Mouse (Mus musculus): ENCODE results near the gene Ccdc120. TPM values are rescaled to one million over a fixed set of nuclear protein-coding genes. Genes with fewer than 3 reads are reported as not detected.
"Not testable (repeated sequence)": the region's sequence is repeated elsewhere in the genome, so short reads cannot be mapped to it uniquely, and the experiment has no call there.

The Ccdc120 gene
- polyA plus RNA-seq, 1 experiment from 2014 or later, result 65.0 TPM

- H3K27me3 ChIP-seq (ENCODE audit: control insufficient read depth, insufficient read depth, low read length), result no peaks in the 10 kb centered on the region
- ATAC-seq (ENCODE audit: low FRiP score) (no peak), DNase-seq (ENCODE audit: low spot score) (no peak)
- H3K4me2 ChIP-seq (replicated peaks), result peak overlapping the region; percentile 56
- H3K9ac ChIP-seq, result peak overlapping the region; percentile 57
- peaks cover 5% of the 10 kb centered on the region; the same call in 1 of the 2 replicates for H3K36me3 ChIP-seq (replicated peaks; ENCODE audit: control insufficient read depth, insufficient read depth)
- no peak overlapping the region for H3K27ac ChIP-seq
- H3K4me3 ChIP-seq (replicated peaks; ENCODE audit: low read length), result peak overlapping the region; percentile 47
- 27% methylated on average over 4 of the region's 4 CpGs for WGBS
- H3K9me3 ChIP-seq (ENCODE audit: control insufficient read depth, low read length), result no peaks in the 10 kb centered on the region
- no peaks in the 10 kb centered on the region for H3K4me1 ChIP-seq (replicated peaks; ENCODE audit: control insufficient read depth, insufficient read depth, low read length)
These were observed 28.0 kb downstream of the Ccdc120 start for GRCm38 (mm10) chrX:7722691-7723090.

- ATAC-seq (ENCODE audit: low FRiP score) (peak; percentile 38; the same call in 1 of the 2 replicates), DNase-seq (ENCODE audit: low spot score) (no peak)
- peaks cover 5% of the 10 kb centered on the region; the same call in 1 of the 2 replicates for H3K36me3 ChIP-seq (replicated peaks; ENCODE audit: control insufficient read depth, insufficient read depth)
- no peaks in the 10 kb centered on the region for H3K4me1 ChIP-seq (replicated peaks; ENCODE audit: control insufficient read depth, insufficient read depth, low read length)
- H3K9ac ChIP-seq, result peak overlapping the region; percentile 57
- peak overlapping the region; percentile 47 for H3K4me3 ChIP-seq (replicated peaks; ENCODE audit: low read length)
- H3K4me2 ChIP-seq (replicated peaks), result peak overlapping the region; percentile 56
- no peaks in the 10 kb centered on the region for H3K27me3 ChIP-seq (ENCODE audit: control insufficient read depth, insufficient read depth, low read length)
- WGBS, result 17% methylated on average over 11 of the region's 11 CpGs
- H3K27ac ChIP-seq, result peak overlapping the region; percentile 88; the same call in 1 of the 2 replicates
- no peaks in the 10 kb centered on the region for H3K9me3 ChIP-seq (ENCODE audit: control insufficient read depth, low read length)
These were observed 28.5 kb downstream of the Ccdc120 start for GRCm38 (mm10) chrX:7722282-7722611.

- Histone ChIP-seq H3K9ac (peak within 1 kb of the TSS; percentile 57), H3K9me3 (ENCODE audit: control insufficient read depth, low read length) (no peaks in the 10 kb centered on the region), H3K27ac (peak within 1 kb of the TSS; percentile 88), H3K4me3 (replicated peaks; ENCODE audit: low read length) (peak within 1 kb of the TSS; percentile 47), H3K27me3 (ENCODE audit: control insufficient read depth, insufficient read depth, low read length) (no peaks in the 10 kb centered on the region), H3K4me2 (replicated peaks) (peak within 1 kb of the TSS; percentile 56), H3K4me1 (replicated peaks; ENCODE audit: control insufficient read depth, insufficient read depth, low read length) (no peaks in the 10 kb centered on the region), H3K36me3 (replicated peaks; ENCODE audit: control insufficient read depth, insufficient read depth) (0 out of 2 replicates have a peak, but pooled peaks cover 4% of the 10 kb centered on the region)
- ATAC-seq (ENCODE audit: low FRiP score) (peak; percentile 87), DNase-seq (ENCODE audit: low spot score) (peak; percentile 78)
- 27% methylated on average over 22 of the region's 22 CpGs for WGBS
These were observed 29.0 kb downstream of the Ccdc120 start, which contains the start of gene Gm45208 for GRCm38 (mm10) chrX:7721514-7722281. Gene Gm45208, plus strand, starts transcription at chrX:7722245.

- H3K4me1 ChIP-seq (replicated peaks; ENCODE audit: control insufficient read depth, insufficient read depth, low read length); H3K4me3 ChIP-seq (replicated peaks; ENCODE audit: low read length); H3K9ac ChIP-seq; H3K27me3 ChIP-seq (ENCODE audit: control insufficient read depth, insufficient read depth, low read length); H3K27ac ChIP-seq; ATAC-seq (ENCODE audit: low FRiP score); DNase-seq (ENCODE audit: low spot score); H3K9me3 ChIP-seq (ENCODE audit: control insufficient read depth, low read length); H3K4me2 ChIP-seq (replicated peaks); H3K36me3 ChIP-seq (replicated peaks; ENCODE audit: control insufficient read depth, insufficient read depth): not testable (repeated sequence)
- 20% methylated on average over 1 of the region's 1 CpGs for WGBS
These were observed 34.6 kb downstream of the Ccdc120 start for GRCm38 (mm10) chrX:7716058-7716457.

- not testable (repeated sequence) for H3K4me1 ChIP-seq (replicated peaks; ENCODE audit: control insufficient read depth, insufficient read depth, low read length); H3K27me3 ChIP-seq (ENCODE audit: control insufficient read depth, insufficient read depth, low read length); H3K9me3 ChIP-seq (ENCODE audit: control insufficient read depth, low read length); H3K36me3 ChIP-seq (replicated peaks; ENCODE audit: control insufficient read depth, insufficient read depth)
- WGBS, result 15% methylated on average over 41 of the region's 60 CpGs
- peak; percentile 82 for DNase-seq (ENCODE audit: low spot score)
- Histone ChIP-seq H3K9ac (peak within 1 kb of the TSS; percentile 41), H3K27ac (peak within 1 kb of the TSS; percentile 73; the same call in 1 of the 2 replicates), H3K4me2 (replicated peaks) (peak within 1 kb of the TSS; percentile 52), H3K4me3 (replicated peaks; ENCODE audit: low read length) (peak within 1 kb of the TSS; percentile 32)
- ATAC-seq (ENCODE audit: low FRiP score), result peak; percentile 97
These were observed 36.4 kb downstream of the Ccdc120 start, which contains the start of gene Wdr45 for GRCm38 (mm10) chrX:7714135-7714899. Gene Wdr45, plus strand, starts transcription at chrX:7714333.

- not testable (repeated sequence) for H3K9me3 ChIP-seq (ENCODE audit: control insufficient read depth, low read length); ATAC-seq (ENCODE audit: low FRiP score); H3K4me1 ChIP-seq (replicated peaks; ENCODE audit: control insufficient read depth, insufficient read depth, low read length); DNase-seq (ENCODE audit: low spot score); H3K27ac ChIP-seq; H3K36me3 ChIP-seq (replicated peaks; ENCODE audit: control insufficient read depth, insufficient read depth); H3K27me3 ChIP-seq (ENCODE audit: control insufficient read depth, insufficient read depth, low read length)
- Histone ChIP-seq H3K4me2 (replicated peaks) (peak overlapping the region; percentile 52), H3K4me3 (replicated peaks; ENCODE audit: low read length) (peak overlapping the region; percentile 32), H3K9ac (peak overlapping the region; percentile 41)
- 36% methylated on average over 5 of the region's 12 CpGs for WGBS
These were observed 37.0 kb downstream of the Ccdc120 start for GRCm38 (mm10) chrX:7713764-7714134.

- H3K36me3 ChIP-seq (replicated peaks; ENCODE audit: control insufficient read depth, insufficient read depth), result peaks cover 13% of the 10 kb centered on the region; the same call in 1 of the 2 replicates
- peak within 1 kb of the TSS; percentile 62 for H3K9ac ChIP-seq
- H3K4me1 ChIP-seq (replicated peaks; ENCODE audit: control insufficient read depth, insufficient read depth, low read length), result peaks cover 6% of the 10 kb centered on the region; the same call in 1 of the 2 replicates
- H3K27me3 ChIP-seq (ENCODE audit: control insufficient read depth, insufficient read depth, low read length), result no peaks in the 10 kb centered on the region
- peak; percentile 87 for DNase-seq (ENCODE audit: low spot score)
- ATAC-seq (ENCODE audit: low FRiP score), result peak; percentile 97
- H3K4me2 ChIP-seq (replicated peaks), result peak within 1 kb of the TSS; percentile 55
- H3K4me3 ChIP-seq (replicated peaks; ENCODE audit: low read length), result peak within 1 kb of the TSS; percentile 52
- H3K9me3 ChIP-seq (ENCODE audit: control insufficient read depth, low read length), result no peaks in the 10 kb centered on the region
- H3K27ac ChIP-seq, result peak within 1 kb of the TSS; percentile 57
- 14% methylated on average over 33 of the region's 33 CpGs for WGBS
These were observed 53.7 kb downstream of the Ccdc120 start, which contains the start of gene Gpkow for GRCm38 (mm10) chrX:7696954-7697381. Gene Gpkow, plus strand, starts transcription at chrX:7697131.

- Histone ChIP-seq H3K4me3 (replicated peaks; ENCODE audit: low read length) (peak overlapping the region; percentile 52; the same call in 1 of the 2 replicates), H3K9me3 (ENCODE audit: control insufficient read depth, low read length) (no peaks in the 10 kb centered on the region), H3K27ac (no peak overlapping the region; the same call in 1 of the 2 replicates), H3K4me1 (replicated peaks; ENCODE audit: control insufficient read depth, insufficient read depth, low read length) (peaks cover 6% of the 10 kb centered on the region; the same call in 1 of the 2 replicates), H3K4me2 (replicated peaks) (peak overlapping the region; percentile 36), H3K36me3 (replicated peaks; ENCODE audit: control insufficient read depth, insufficient read depth) (peaks cover 10% of the 10 kb centered on the region; the same call in 1 of the 2 replicates), H3K9ac (no peak overlapping the region), H3K27me3 (ENCODE audit: control insufficient read depth, insufficient read depth, low read length) (no peaks in the 10 kb centered on the region)
- 55% methylated on average over 6 of the region's 6 CpGs for WGBS
- ATAC-seq (ENCODE audit: low FRiP score) (peak; percentile 61; the same call in 1 of the 2 replicates), DNase-seq (ENCODE audit: low spot score) (no peak)
These were observed 54.2 kb downstream of the Ccdc120 start for GRCm38 (mm10) chrX:7696520-7696919.

GRCm38 (mm10) chrX:7692862-7693261 is 57.8 kb downstream of the Ccdc120 start:
- WGBS, result 34% methylated on average over 4 of the region's 4 CpGs
- no peak for DNase-seq (ENCODE audit: low spot score)

More at GRCm38 (mm10) chrX:7692862-7693261, 57.8 kb downstream of the Ccdc120 start:
- H3K4me1 ChIP-seq (replicated peaks; ENCODE audit: control insufficient read depth, insufficient read depth, low read length), result peaks cover 3% of the 10 kb centered on the region; the same call in 1 of the 2 replicates
- H3K36me3 ChIP-seq (replicated peaks; ENCODE audit: control insufficient read depth, insufficient read depth), result no peaks in the 10 kb centered on the region
- no peak overlapping the region for H3K27ac ChIP-seq
- no peak overlapping the region for H3K4me3 ChIP-seq (replicated peaks; ENCODE audit: low read length)
- H3K9me3 ChIP-seq (ENCODE audit: control insufficient read depth, low read length), result no peaks in the 10 kb centered on the region
- H3K4me2 ChIP-seq (replicated peaks), result no peak overlapping the region
- no peak overlapping the region for H3K9ac ChIP-seq
- ATAC-seq (ENCODE audit: low FRiP score), result no peak
- H3K27me3 ChIP-seq (ENCODE audit: control insufficient read depth, insufficient read depth, low read length), result no peaks in the 10 kb centered on the region
